Mouse (Mus musculus) forebrain, postnatal 0 days (tissue): ENCODE measurements around the gene Slc4a8. TPM values are rescaled to one million over a fixed set of nuclear protein-coding genes. Genes with fewer than 3 reads are reported as not detected.

Experiments used
- ATAC-seq: fragments of 200-750 bp; cut with Nextera tagmentation; 2 replicates; pipeline ENCODE4 v1.8.0; 2017; ENCODE audit warnings: mild to moderate bottlenecking, moderate library complexity
- DNase-seq: peaks from one replicate; pipeline ENCODE4 v3.0.0-alpha.2; 2015
- H3K27ac ChIP-seq: fragments of 300-500 bp; sonication (generic); 2 replicates; pipeline ENCODE4 v1.5.1; 2014; ENCODE audit warnings: low read depth, mild to moderate bottlenecking, antibody characterized with exemption, low read length, moderate library complexity, mixed read lengths
- H3K27me3 ChIP-seq: fragments of 300-500 bp; sonication (generic); 2 replicates; pipeline ENCODE4 v1.6.1; 2014; ENCODE audit warnings: mild to moderate bottlenecking, low read length, mixed read lengths; ENCODE audit not compliant: insufficient read depth
- H3K36me3 ChIP-seq: fragments of 300-500 bp; sonication (generic); 2 replicates; pipeline ENCODE4 v1.6.1; 2014; ENCODE audit warnings: mild to moderate bottlenecking, moderate library complexity; ENCODE audit not compliant: insufficient read depth
- H3K4me1 ChIP-seq: fragments of 300-500 bp; sonication (generic); 2 replicates; pipeline ENCODE4 v1.6.1; 2014; ENCODE audit warnings: antibody characterized with exemption; ENCODE audit not compliant: insufficient read depth
- H3K4me2 ChIP-seq: fragments of 300-500 bp; sonication (generic); 2 replicates; pipeline ENCODE4 v1.6.1; 2014; ENCODE audit warnings: low read depth, mild to moderate bottlenecking, moderate library complexity
- H3K4me3 ChIP-seq: fragments of 300-500 bp; sonication (generic); 2 replicates; pipeline ENCODE4 v1.5.1; 2014; ENCODE audit warnings: low read depth, low read length, mixed read lengths
- H3K9ac ChIP-seq: fragments of 300-500 bp; sonication (generic); 2 replicates; pipeline ENCODE4 v1.6.1; 2014; ENCODE audit warnings: mild to moderate bottlenecking
- H3K9me3 ChIP-seq: fragments of 300-500 bp; sonication (generic); 2 replicates; pipeline ENCODE4 v1.6.1; 2016; ENCODE audit warnings: low read length
- CTCF ChIP-seq: sonication (generic); IDR thresholded peaks from 2 replicates; pipeline ENCODE4 v1.5.1; 2016; ENCODE audit warnings: antibody characterized with exemption, control low read depth, low read depth
- WGBS: fragments of 180-500 bp; shearing (Covaris S2); extraction: QIAGEN DNeasy Blood & Tissue Kit; methylation state at CpG from one replicate; pipeline ENCODE4 v1.1.7; 2014; 5-methylcytosine and 5-hydroxymethylcytosine counted together
- polyA plus RNA-seq: library from polyadenylated mRNA; unstranded; fragments of >200 nt; fragmentation: Nextera tagmentation; extraction: Ambion mirVana; gene quantifications from 2 replicates; pipeline ENCODE4 v1.2.1, GENCODE M21; 2015
- total RNA-seq: library from RNA; depleted of rRNA; stranded (reverse); fragments of >200 nt; gene quantifications from 2 replicates; pipeline ENCODE4 v1.2.3, GENCODE M21; 2014

Slc4a8 gene
- total and polyA plus RNA-seq, 2 experiments from 2014 or later = 31.2 to 38.3 TPM

- 58% methylated on average over 8 of the region's 8 CpGs for WGBS
- no peak overlapping the region for H3K4me2 ChIP-seq
- ATAC-seq (no peak), DNase-seq (no peak)
- no peak overlapping the region for H3K9ac ChIP-seq
- H3K27ac ChIP-seq = no peak overlapping the region
- no peak overlapping the region for H3K4me3 ChIP-seq
- 0 out of 2 replicates have a peak, but pooled peaks cover 5% of the 10 kb centered on the region for H3K4me1 ChIP-seq
- no peak for TF ChIP-seq CTCF
- H3K9me3 ChIP-seq = no peaks in the 10 kb centered on the region
- no peaks in the 10 kb centered on the region for H3K36me3 ChIP-seq
- H3K27me3 ChIP-seq = no peaks in the 10 kb centered on the region
Observed at GRCm38 (mm10) chr15:100826076-100826475, 64.5 kb downstream of the Slc4a8 start.

DNA sequence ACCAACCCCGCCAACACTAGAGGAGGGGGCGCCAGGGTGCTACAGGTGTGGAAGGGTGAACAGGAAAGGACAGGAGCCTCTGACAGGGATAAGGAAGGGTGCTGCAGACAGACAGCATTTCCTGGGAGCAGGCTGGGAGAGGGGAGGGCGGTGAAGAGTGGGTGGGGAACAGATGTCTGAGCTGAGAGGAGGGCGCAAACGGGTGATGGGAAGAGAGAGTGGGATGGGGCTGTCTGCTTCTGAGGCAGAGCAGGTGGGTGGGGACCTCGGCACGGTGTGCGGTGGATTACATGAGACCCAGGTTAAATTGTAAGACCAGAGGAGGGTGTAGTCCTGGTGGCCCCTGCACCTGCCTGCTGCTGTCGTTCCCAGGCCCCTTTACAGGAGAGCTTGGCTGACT, 68.2 kb downstream of the Slc4a8 start:
- Histone ChIP-seq H3K9me3 (no peaks in the 10 kb centered on the region), H3K36me3 (no peaks in the 10 kb centered on the region), H3K27me3 (no peaks in the 10 kb centered on the region), H3K27ac (no peak overlapping the region), H3K4me1 (0 out of 2 replicates have a peak, but pooled peaks cover 5% of the 10 kb centered on the region), H3K9ac (no peak overlapping the region), H3K4me3 (no peak overlapping the region), H3K4me2 (no peak overlapping the region)
- TF ChIP-seq CTCF = no peak
- 79% methylated on average over 9 of the region's 9 CpGs for WGBS
- DNase-seq = no peak
- peak; percentile 48 for ATAC-seq

- Histone ChIP-seq H3K36me3 (no peaks in the 10 kb centered on the region), H3K27me3 (no peaks in the 10 kb centered on the region), H3K9me3 (no peaks in the 10 kb centered on the region), H3K4me1 (0 out of 2 replicates have a peak, but pooled peaks cover 2% of the 10 kb centered on the region), H3K9ac (no peak overlapping the region), H3K27ac (no peak overlapping the region), H3K4me2 (no peak overlapping the region), H3K4me3 (no peak overlapping the region)
- 53% methylated on average over 6 of the region's 6 CpGs for WGBS
- DNase-seq (no peak), ATAC-seq (no peak)
- TF ChIP-seq CTCF = peak; percentile 64
Observed at GRCm38 (mm10) chr15:100830682-100831081, 69.1 kb downstream of the Slc4a8 start.

DNA sequence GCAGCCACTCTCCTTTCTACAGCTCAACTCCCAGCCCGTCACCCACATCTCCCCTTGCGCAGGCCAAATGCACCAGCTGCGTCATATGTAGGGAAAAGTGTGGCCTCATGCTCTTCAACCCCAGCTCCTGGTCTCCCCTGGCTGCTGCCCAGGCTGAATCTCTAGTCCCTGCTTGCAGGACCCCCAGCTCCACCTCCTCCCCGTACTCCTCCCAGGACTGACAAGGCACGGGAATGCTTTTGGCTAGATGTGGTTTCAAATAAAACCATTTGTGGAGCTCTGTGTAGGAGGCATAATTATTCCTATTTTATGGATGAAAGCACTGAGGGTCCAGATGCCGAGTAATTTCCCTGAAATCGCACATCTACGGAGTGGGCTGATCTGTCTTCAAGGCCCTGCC, 70.6 kb downstream of the Slc4a8 start:
- H3K27ac ChIP-seq = no peak overlapping the region
- H3K4me3 ChIP-seq = no peak overlapping the region
- no peak overlapping the region for H3K4me2 ChIP-seq
- no peaks in the 10 kb centered on the region for H3K36me3 ChIP-seq
- no peaks in the 10 kb centered on the region for H3K4me1 ChIP-seq
- ATAC-seq (no peak), DNase-seq (no peak)
- no peaks in the 10 kb centered on the region for H3K9me3 ChIP-seq
- H3K9ac ChIP-seq = no peak overlapping the region
- no peak for TF ChIP-seq CTCF
- WGBS = 67% methylated on average over 8 of the region's 8 CpGs
- no peaks in the 10 kb centered on the region; the same call in 1 of the 2 replicates for H3K27me3 ChIP-seq

DNA sequence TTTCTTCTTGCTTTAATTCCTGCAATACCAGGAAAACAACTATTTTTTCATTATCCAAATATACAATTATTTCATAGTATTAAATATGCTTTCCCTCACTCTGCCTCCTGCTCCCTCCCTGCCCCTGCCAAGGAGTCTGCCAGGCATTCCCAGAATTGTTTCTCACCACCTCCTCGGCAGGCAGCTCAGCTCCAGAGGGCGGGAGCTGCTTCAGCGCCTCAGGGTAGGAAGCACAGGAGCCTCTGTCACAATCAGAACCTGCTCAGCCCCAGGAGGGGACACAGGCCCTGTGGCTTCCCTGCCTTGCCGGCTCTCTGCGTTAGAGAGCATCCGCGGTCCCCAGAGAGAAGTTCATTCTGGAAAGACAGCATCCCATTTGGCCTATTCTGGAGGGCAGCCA, 71.2 kb downstream of the Slc4a8 start:
- no peak for DNase-seq
- 25% methylated on average over 7 of the region's 7 CpGs for WGBS
- Histone ChIP-seq H3K36me3 (no peaks in the 10 kb centered on the region), H3K4me1 (no peaks in the 10 kb centered on the region), H3K9me3 (no peaks in the 10 kb centered on the region), H3K4me2 (no peak overlapping the region), H3K27me3 (no peaks in the 10 kb centered on the region; the same call in 1 of the 2 replicates), H3K4me3 (no peak overlapping the region), H3K9ac (no peak overlapping the region), H3K27ac (no peak overlapping the region)
- no peak for TF ChIP-seq CTCF
- no peak for ATAC-seq

- Histone ChIP-seq H3K9me3 (no peaks in the 10 kb centered on the region), H3K9ac (no peak overlapping the region), H3K27ac (no peak overlapping the region), H3K4me2 (no peak overlapping the region), H3K36me3 (no peaks in the 10 kb centered on the region), H3K4me1 (no peaks in the 10 kb centered on the region), H3K4me3 (no peak overlapping the region), H3K27me3 (no peaks in the 10 kb centered on the region; the same call in 1 of the 2 replicates)
- WGBS = 83% methylated on average over 8 of the region's 8 CpGs
- no peak for TF ChIP-seq CTCF
- ATAC-seq = no peak
- no peak for DNase-seq
Observed at GRCm38 (mm10) chr15:100836729-100837128, 75.2 kb downstream of the Slc4a8 start.

DNA sequence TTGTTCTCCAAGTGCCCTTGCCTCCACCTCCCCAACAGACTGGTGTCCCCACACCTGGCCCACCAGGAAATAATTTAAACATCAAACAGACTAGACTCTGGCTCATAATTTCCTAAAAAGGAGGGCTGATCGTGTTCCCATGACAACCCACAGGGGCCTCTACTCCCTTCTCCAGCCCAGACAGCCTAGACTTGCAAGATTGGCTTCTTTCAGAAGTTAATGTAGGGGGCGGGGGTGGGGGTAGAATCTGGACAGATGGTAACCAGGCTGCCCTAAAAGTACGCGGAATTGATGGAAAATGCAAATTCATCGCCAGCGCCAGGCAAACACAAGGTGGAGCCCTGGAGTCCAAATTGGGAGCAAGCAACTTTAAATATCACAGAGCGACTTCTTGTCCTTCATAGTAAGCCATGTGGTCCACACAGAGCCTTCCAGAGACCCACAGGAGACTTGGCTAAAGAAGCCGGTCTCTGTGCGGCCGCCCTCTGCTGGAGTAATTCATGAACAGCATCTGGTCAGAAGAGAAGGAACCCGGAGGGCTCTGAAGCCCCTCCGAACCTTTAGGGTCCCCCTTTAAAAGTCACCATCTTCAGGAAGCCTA, 77.2 kb downstream of the Slc4a8 start:
- Histone ChIP-seq H3K9ac (no peak overlapping the region), H3K4me2 (no peak overlapping the region), H3K36me3 (no peaks in the 10 kb centered on the region), H3K27ac (no peak overlapping the region), H3K9me3 (no peaks in the 10 kb centered on the region), H3K27me3 (no peaks in the 10 kb centered on the region; the same call in 1 of the 2 replicates), H3K4me1 (no peaks in the 10 kb centered on the region), H3K4me3 (no peak overlapping the region)
- DNase-seq (peak; percentile 58), ATAC-seq (peak; percentile 76)
- 39% methylated on average over 12 of the region's 12 CpGs for WGBS
- TF ChIP-seq CTCF = peak; percentile 63
